Mouse (Mus musculus): ENCODE data around the gene Edn1.

Gene Edn1

DNA sequence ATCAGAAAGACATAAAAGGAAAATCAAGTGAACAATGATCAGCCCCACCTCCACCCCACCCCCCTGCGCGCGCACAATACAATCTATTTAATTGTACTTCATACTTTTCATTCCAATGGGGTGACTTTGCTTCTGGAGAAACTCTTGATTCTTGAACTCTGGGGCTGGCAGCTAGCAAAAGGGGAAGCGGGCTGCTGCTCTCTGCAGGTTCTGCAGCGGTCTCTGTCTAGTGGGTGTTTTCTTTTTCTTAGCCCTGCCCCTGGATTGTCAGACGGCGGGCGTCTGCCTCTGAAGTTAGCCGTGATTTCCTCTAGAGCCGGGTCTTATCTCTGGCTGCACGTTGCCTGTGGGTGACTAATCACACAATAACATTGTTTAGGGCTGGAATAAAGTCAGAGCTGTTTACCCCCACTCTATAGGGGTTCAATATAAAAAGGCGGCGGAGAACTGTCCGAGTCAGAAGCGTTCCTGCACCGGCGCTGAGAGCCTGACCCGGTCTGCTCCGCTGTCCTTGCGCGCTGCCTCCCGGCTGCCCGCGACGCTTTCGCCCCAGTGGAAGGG lies at the start of gene Edn1:
Gene Edn1, plus strand, starts transcription at position 316 of the 561 bp plus-strand sequence.
- peak in 1 of 2 experiments; percentile 46 for DNase-seq (ENCODE audit: low spot score in 2 of 2)

DNA sequence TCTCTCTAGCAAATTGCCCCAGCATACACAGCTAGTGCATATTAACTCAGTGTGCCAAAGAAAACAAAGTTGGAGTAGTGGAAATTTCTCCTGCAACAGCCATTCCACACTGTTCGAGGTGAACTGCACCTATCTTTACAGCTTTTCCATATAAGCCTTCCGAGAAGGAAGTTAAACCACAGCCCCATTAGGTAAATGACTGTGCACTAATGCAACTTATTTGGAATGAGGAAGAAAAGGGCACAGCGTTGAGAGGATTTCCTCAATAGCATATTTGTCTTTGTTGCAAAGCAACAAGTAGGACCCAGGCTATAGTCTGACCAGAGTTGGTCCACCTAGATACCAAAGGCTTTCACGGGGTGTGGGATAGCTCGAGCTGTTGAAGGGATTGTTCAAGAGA lies 47.5 kb upstream of the Edn1 start:
- DNase-seq (ENCODE audit: low spot score in 2 of 2) = no peak

- no peak for DNase-seq (ENCODE audit: low spot score in 2 of 2)
Observed at GRCm38 (mm10) chr13:42255105-42255504, 46.2 kb upstream of the Edn1 start.

DNA sequence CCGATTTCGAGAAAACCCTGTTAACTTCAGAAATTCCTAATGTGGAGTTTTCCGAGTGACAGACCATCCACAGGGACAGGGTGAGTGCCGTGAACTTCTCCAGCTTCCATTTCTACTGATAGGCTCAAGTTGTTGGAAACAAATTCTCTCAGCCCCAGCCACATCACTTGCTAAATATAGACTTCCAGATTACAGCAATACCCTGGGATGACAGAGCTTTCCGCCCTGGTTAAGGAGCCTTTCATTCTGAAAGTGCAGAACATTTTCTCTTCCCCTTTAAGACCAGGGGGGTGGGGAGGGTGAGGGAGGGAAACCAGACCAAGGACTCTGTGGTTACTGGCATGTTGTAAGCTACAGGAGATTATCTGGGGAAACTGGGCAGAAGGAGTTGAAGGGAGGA lies 42.9 kb upstream of the Edn1 start:
- no peak for DNase-seq (ENCODE audit: low spot score in 2 of 2)

DNA sequence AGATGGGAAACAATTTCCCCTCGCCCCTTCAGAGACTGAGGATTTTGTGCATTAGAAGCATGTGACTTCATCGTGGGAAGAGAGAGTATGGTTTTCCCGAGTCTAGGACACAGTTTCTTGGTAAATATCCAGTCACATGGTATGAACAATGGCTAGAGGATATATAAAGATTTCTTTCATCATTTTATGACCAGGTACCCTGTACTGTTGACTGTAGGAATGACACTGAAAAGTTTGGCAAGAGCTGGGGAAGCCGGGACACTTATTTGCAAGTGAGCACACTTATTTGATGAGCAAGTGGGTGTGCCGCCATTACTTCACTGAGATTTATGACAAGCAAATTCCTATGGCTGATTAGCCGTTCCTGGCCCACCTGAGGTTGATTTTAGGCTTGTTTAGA lies 40.6 kb upstream of the Edn1 start:
- DNase-seq (ENCODE audit: low spot score in 2 of 2) = no peak

DNA sequence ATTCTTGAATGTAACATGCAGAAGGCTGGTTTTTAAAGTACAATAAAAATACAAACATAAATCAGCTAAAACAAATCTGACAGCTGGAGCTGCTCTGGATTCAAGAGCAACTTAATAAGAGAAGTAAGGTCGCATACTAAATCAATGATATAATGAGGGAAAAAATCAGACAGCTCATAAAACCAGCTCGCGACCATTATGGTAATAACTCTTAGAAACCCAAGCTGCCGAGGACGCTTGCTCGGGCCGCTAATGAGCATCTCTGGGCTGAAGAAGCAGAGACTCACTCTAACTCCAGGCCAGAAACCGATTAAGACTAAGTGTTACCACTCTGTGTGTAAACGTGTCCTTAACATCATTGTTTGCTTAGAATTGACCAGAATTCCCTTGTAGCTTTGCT lies 31.2 kb upstream of the Edn1 start:
- DNase-seq (ENCODE audit: low spot score in 2 of 2) = no peak

- DNase-seq (ENCODE audit: low spot score in 2 of 2) = no peak
Observed at GRCm38 (mm10) chr13:42276774-42277454, 24.4 kb upstream of the Edn1 start.

DNA sequence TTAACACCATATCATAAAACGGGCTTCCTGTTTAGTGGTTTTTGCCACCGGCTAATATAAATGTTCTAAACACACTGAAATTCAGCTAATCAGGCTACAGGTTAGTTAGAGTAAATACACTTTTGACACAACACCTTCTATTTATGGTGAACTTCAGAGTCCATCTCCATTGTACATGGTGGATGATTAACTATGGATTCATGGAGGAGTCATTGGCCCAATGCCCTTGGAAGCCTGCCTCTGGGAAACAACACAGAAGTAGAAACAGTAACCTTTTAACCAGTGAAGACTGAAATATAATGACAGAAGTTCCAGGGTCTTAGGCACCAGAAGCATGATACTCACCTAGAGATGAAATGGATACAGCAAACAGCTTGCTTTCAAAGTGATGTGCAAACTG lies 23.5 kb upstream of the Edn1 start:
- DNase-seq (ENCODE audit: low spot score in 2 of 2) = no peak

DNA sequence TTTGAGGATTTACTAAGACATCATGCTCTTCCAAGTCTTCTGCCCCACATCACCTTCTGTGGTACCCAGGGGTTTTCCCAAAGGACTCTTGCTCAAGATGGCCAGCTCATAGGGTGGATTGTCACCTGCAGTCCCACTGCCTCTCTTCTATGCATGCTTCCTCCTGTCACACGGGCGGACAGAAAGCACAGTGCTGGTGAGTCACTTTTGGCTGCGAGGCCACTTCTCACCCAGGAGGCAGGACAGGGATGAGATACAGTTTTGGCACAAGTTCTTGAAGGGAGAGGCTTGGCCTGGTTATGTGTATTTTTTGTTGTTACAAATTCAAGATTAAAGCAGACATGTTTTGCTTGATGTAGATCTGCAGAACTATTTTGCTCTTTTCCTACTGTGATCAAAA lies 15.4 kb upstream of the Edn1 start:
- DNase-seq (ENCODE audit: low spot score in 2 of 2) = no peak

GRCm38 (mm10) chr13:42286768-42287167 lies 14.5 kb upstream of the Edn1 start:
- no peak for DNase-seq (ENCODE audit: low spot score in 2 of 2)

DNA sequence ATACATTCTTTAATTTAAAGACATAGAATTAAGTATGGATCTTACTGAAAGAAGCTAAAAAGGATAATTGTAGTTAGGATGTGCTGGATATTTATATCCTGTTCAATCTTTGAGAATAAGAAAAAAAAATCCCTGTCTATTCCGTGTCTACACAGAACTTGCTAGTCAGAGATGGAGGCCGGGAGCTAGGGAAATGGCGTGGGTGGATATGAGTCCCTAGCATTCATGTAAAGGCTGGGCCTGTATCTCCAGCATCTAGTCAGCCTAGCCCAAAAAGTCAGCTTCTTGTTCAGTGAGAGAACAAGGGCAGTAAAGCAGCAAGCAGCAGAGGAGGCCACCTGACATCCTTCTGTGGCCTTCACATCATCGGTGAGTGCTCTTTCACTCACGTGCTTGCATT lies 8.7 kb upstream of the Edn1 start:
- no peak for DNase-seq (ENCODE audit: low spot score in 2 of 2)

DNA sequence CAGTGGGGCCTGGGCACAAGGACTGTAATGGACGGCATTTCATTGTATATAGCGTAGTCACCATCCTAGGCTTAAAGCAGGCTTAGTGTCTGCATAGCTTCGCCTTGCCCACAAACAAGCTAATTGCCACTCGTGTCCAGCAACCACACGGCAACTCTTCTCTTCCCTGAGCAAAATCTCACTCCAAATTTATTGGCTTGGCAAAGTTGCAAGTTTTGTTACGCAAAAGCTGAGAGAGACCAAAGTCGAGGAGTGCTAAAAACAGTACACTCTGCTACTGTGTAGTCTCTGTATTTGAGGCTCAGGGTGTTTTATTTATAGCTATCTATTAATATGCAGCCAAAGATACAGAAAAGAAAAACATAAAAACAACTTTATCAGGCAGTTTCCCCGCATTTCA lies 3.0 kb upstream of the Edn1 start:
- DNase-seq (ENCODE audit: low spot score in 2 of 2) = no peak

DNA sequence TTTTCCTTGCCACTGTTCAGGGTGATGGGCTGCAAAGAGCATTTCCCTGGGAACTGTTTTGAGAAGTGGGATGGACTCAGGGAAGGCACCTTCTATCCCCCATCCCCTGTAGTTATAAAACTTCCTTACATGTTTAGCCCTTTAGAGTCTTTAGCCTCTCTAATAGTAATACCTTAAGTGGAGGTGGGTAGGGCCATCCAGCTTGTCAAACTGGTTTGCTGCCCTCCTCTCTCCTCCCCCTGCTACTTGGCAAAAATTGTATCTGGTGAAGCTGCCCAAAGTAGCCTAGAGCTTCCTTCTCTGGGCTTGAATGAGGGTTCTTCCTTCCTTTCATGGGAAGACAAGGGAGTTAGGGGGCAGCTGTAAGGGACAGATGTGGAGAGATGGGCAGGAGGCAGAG lies 2.5 kb upstream of the Edn1 start:
- DNase-seq (ENCODE audit: low spot score in 2 of 2) = no peak

- peak; percentile 44 to 50 for DNase-seq (ENCODE audit: low spot score in 2 of 2)
Observed at GRCm38 (mm10) chr13:42300567-42300966, 709 bp upstream of the Edn1 start.

GRCm38 (mm10) chr13:42301961-42302861 lies 935 bp downstream of the Edn1 start:
- DNase-seq (ENCODE audit: low spot score in 2 of 2) = no peak

GRCm38 (mm10) chr13:42303180-42303929 lies 2.1 kb downstream of the Edn1 start:
- DNase-seq (ENCODE audit: low spot score in 2 of 2) = no peak

- no peak for DNase-seq (ENCODE audit: low spot score in 2 of 2)
Observed at GRCm38 (mm10) chr13:42304139-42304538, 2.9 kb downstream of the Edn1 start.

DNA sequence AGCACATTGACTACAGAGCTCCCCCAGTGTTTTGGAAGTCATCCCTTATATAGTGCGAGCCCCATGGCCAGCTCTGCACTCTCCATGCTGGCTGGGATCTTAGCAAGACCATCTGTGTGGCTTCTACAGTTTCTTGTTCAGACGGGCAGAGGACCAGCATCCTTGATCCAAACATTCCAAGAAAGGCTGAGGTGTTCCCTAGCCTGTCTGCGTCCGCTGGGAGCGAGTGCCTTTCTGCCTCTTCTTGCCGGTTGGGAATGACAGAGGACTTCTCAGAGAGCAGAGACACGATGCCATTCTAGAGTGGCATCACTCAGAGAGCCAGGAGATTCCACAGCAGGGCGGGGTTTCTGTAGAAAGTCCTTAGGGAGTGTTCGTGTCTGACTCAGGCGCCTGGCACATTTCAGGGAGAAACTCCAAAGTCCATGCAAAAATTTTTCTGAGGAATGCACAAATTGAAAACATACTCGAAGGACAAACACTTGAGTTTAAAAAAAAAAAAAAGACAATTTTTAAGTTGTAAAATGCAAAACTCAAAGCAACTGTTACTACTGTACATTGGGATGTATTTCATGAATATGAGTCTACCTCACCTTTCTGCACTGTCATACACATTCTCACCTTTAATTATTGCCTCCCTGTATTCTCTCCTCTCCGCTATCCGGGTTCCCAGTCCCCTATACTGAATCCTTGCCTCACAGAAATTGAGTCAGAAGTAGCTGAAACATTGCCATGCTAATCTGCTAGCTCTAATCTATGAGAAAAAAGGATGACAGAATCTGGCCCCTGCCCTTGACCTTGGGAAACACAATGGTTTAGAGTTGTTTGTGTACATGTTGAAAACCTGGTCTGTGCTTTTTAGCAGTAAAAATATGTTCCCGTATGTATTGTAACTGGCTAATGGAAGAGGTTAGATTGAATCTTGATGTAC lies 5.9 kb downstream of the Edn1 start:
- no peak for DNase-seq (ENCODE audit: low spot score in 2 of 2)

DNA sequence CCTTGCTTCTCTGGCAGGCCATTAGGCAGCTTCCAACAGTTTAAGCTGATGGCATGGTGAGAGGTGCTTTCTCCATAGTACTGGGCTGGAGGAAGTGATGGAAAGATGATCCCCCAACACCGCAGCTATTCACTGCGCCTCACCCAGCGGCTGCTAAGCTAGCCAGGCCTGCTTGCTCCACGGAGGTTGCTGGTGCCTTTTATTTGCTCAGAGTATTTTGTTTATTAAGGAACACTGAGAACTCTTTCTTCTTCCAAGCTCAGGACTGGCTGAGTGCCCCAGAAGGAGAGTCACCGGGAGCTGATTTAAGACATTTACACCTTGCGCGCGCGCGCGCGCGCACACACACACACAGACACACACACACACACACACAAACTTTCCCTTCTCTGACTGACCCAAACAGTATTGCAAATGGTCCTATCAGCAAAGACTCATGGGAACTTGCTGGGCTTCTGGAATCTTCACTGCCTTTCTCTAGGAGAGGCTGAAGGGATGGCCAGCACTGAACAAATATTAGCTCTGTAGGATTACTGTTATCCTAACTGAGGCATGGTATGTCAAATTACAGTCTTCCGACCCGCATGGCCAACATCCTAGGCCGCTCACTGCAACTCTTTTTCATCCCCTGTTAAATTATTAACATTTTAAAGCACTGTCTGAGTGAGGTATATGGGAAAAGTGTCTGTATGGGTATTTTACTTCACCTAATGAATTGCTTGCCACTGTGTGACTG lies 7.3 kb downstream of the Edn1 start:
- no peak for DNase-seq (ENCODE audit: low spot score in 2 of 2)

DNA sequence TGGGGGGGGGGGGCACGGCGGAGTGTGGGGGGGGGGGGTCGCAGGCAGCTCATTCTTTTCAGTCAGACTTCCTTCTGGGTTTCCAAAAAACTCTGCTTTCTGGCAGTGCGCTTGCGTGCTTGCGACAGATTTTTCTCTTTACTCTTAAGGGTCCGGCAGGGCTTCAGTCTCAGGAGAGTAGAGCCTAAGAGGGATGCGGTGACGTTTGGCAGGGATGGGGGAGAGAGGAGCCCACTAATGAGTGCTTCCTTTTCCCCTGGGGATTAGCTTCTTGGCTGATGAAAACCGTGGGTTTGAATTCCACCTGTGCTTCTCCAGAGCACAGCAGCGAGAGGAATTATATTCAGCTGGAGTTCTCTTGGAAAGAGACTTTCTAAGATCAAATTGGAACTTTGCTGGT lies 8.5 kb downstream of the Edn1 start:
- no peak for DNase-seq (ENCODE audit: low spot score in 2 of 2)
